Comparison of ENCODE assay signal across 9 mouse cellular contexts in genomic region chr15:96874145-96874544, GRCm38 (mm10).
A peak's percentile ranks its signal among the peaks of the same experiment; 100 is the strongest.
DNase-seq lines count a peak whose midpoint lies in the region; ATAC-seq and TF ChIP-seq lines count a peak whose summit lies in the region.
"Had no signal": no experiment of that assay in that cellular context is flagged by ENCODE, and none has a peak within 500 bp of the region (broad histone marks: within the 10 kb centered on the region; RNA-seq: fewer than 3 reads in every experiment).

No protein-coding gene starts in this region.

- 88% methylated on average over 8 of the region's 8 CpGs for WGBS in liver, adult 2 months
- WGBS in liver, embryonic 11.5 days, result 64% methylated on average over 8 of the region's 8 CpGs
- WGBS in embryonic facial prominence, embryonic 12.5 days, result 22% methylated on average over 8 of the region's 8 CpGs
- 26% methylated on average over 8 of the region's 8 CpGs for WGBS in kidney, embryonic 14.5 days
- 89% methylated on average over 8 of the region's 8 CpGs for WGBS in midbrain, embryonic 13.5 days

- no peaks in the 10 kb centered on the region for H3K27me3 ChIP-seq in liver, adult 2 months (ENCODE audit: control insufficient read depth, insufficient read depth, low read length)
- H3K27me3 ChIP-seq in liver, embryonic 11.5 days (replicated peaks; ENCODE audit: control insufficient read depth, insufficient read depth, low read length), result no peaks in the 10 kb centered on the region
- no peaks in the 10 kb centered on the region for H3K27me3 ChIP-seq in embryonic facial prominence, embryonic 12.5 days
- no peaks in the 10 kb centered on the region for H3K27me3 ChIP-seq in kidney, embryonic 14.5 days (ENCODE audit: control insufficient read depth, insufficient read depth, low read length)
- H3K27me3 ChIP-seq in midbrain, embryonic 13.5 days, result no peaks in the 10 kb centered on the region
- H3K27me3 ChIP-seq: hindbrain, embryonic 13.5 days had no signal

- no peaks in the 10 kb centered on the region for H3K4me1 ChIP-seq in liver, adult 2 months (ENCODE audit: control insufficient read depth, insufficient read depth, low read length)
- no peaks in the 10 kb centered on the region for H3K4me1 ChIP-seq in liver, embryonic 11.5 days (replicated peaks; ENCODE audit: control insufficient read depth, insufficient read depth, low read length)
- peaks cover 20% of the 10 kb centered on the region; the same call in 1 of the 2 replicates for H3K4me1 ChIP-seq in embryonic facial prominence, embryonic 12.5 days
- H3K4me1 ChIP-seq in kidney, embryonic 14.5 days (ENCODE audit: control insufficient read depth, insufficient read depth, low read length), result peaks cover 8% of the 10 kb centered on the region; the same call in 1 of the 2 replicates
- no peaks in the 10 kb centered on the region for H3K4me1 ChIP-seq in midbrain, embryonic 13.5 days (replicated peaks)
- H3K4me1 ChIP-seq: hindbrain, embryonic 13.5 days had no signal

- peak; percentile 41 for DNase-seq in liver, adult 2 months (ENCODE audit: extremely low read depth, low read depth, low spot score)
- no peak for DNase-seq in liver, embryonic 11.5 days (ENCODE audit: low spot score)
- DNase-seq in mesoderm, embryonic 11.5 days (ENCODE audit: low read depth, low spot score), result peak; percentile 66
- DNase-seq in testis, postnatal 14 days (ENCODE audit: low spot score), result no peak

- no peak for ATAC-seq in liver, embryonic 11.5 days (replicated peaks; ENCODE audit: low FRiP score)
- ATAC-seq in embryonic facial prominence, embryonic 12.5 days (ENCODE audit: insufficient number of reproducible peaks, insufficient read depth, low FRiP score, low TSS enrichment), result peak; percentile 84; the same call in 1 of the 2 replicates
- ATAC-seq in kidney, embryonic 14.5 days (ENCODE audit: low FRiP score, low TSS enrichment), result peak; percentile 88
- ATAC-seq in midbrain, embryonic 13.5 days, result no peak

- no peaks in the 10 kb centered on the region for H3K36me3 ChIP-seq in liver, adult 2 months (ENCODE audit: control insufficient read depth, insufficient read depth, low read length)
- no peaks in the 10 kb centered on the region for H3K36me3 ChIP-seq in liver, embryonic 11.5 days (ENCODE audit: control insufficient read depth, insufficient read depth, low read length)
- H3K36me3 ChIP-seq in embryonic facial prominence, embryonic 12.5 days, result no peaks in the 10 kb centered on the region
- no peaks in the 10 kb centered on the region for H3K36me3 ChIP-seq in kidney, embryonic 14.5 days (ENCODE audit: control insufficient read depth, insufficient read depth, low read length)
- no peaks in the 10 kb centered on the region for H3K36me3 ChIP-seq in midbrain, embryonic 13.5 days
- H3K36me3 ChIP-seq: hindbrain, embryonic 13.5 days had no signal

- H3K27ac ChIP-seq in liver, adult 2 months (replicated peaks; ENCODE audit: insufficient read depth, low read depth, low read length), result no peak overlapping the region
- no peak overlapping the region for H3K27ac ChIP-seq in liver, embryonic 11.5 days (ENCODE audit: low read depth, low read length)
- peak overlapping the region; percentile 69; the same call in 1 of the 2 replicates for H3K27ac ChIP-seq in embryonic facial prominence, embryonic 12.5 days
- peak overlapping the region; percentile 76 for H3K27ac ChIP-seq in kidney, embryonic 14.5 days (ENCODE audit: low read depth, low read length)
- H3K27ac ChIP-seq in midbrain, embryonic 13.5 days, result no peak overlapping the region
- H3K27ac ChIP-seq: hindbrain, embryonic 13.5 days; macrophage had no signal

- TF ChIP-seq POLR2A in liver, adult 2 months (IDR thresholded peaks at IDR 0.05; ENCODE audit: extremely low read depth, insufficient read depth, low read length), result no peak

- no peaks in the 10 kb centered on the region for H3K9me3 ChIP-seq in liver, embryonic 11.5 days (ENCODE audit: control insufficient read depth, low read length)
- no peaks in the 10 kb centered on the region for H3K9me3 ChIP-seq in embryonic facial prominence, embryonic 12.5 days
- no peaks in the 10 kb centered on the region for H3K9me3 ChIP-seq in kidney, embryonic 14.5 days (ENCODE audit: control insufficient read depth, low read length)
- H3K9me3 ChIP-seq in midbrain, embryonic 13.5 days, result no peaks in the 10 kb centered on the region
- H3K9me3 ChIP-seq: hindbrain, embryonic 13.5 days had no signal

- no peaks in the 10 kb centered on the region for H3K79me2 ChIP-seq in liver, adult 2 months (ENCODE audit: control insufficient read depth, insufficient read depth, low read length)

- no peak overlapping the region for H3K4me2 ChIP-seq in liver, embryonic 11.5 days
- no peak overlapping the region for H3K4me2 ChIP-seq in embryonic facial prominence, embryonic 12.5 days (replicated peaks)
- H3K4me2 ChIP-seq in kidney, embryonic 14.5 days (replicated peaks; ENCODE audit: low read depth, low read length), result no peak overlapping the region
- no peak overlapping the region for H3K4me2 ChIP-seq in midbrain, embryonic 13.5 days (replicated peaks)
- H3K4me2 ChIP-seq: hindbrain, embryonic 13.5 days had no signal

- no peak for TF ChIP-seq CTCF in liver, adult 2 months (IDR thresholded peaks at IDR 0.05; ENCODE audit: low read depth, low read length)

- no peak overlapping the region for H3K4me3 ChIP-seq in liver, adult 2 months (ENCODE audit: insufficient read depth, low read depth, low read length)
- no peak overlapping the region for H3K4me3 ChIP-seq in liver, embryonic 11.5 days (ENCODE audit: low read depth, low read length)
- H3K4me3 ChIP-seq in embryonic facial prominence, embryonic 12.5 days, result no peak overlapping the region
- no peak overlapping the region for H3K4me3 ChIP-seq in kidney, embryonic 14.5 days (ENCODE audit: low read length)
- H3K4me3 ChIP-seq in midbrain, embryonic 13.5 days (replicated peaks), result no peak overlapping the region
- H3K4me3 ChIP-seq: hindbrain, embryonic 13.5 days had no signal

- H3K9ac ChIP-seq in liver, adult 2 months (ENCODE audit: low read depth, low read length), result no peak overlapping the region
- H3K9ac ChIP-seq in liver, embryonic 11.5 days (ENCODE audit: low read depth, low read length), result no peak overlapping the region
- H3K9ac ChIP-seq in embryonic facial prominence, embryonic 12.5 days, result no peak overlapping the region
- no peak overlapping the region for H3K9ac ChIP-seq in kidney, embryonic 14.5 days (ENCODE audit: low read depth, low read length)
- no peak overlapping the region for H3K9ac ChIP-seq in midbrain, embryonic 13.5 days (replicated peaks)
- H3K9ac ChIP-seq: hindbrain, embryonic 13.5 days had no signal

Comparison
In these comparisons a context has a peak if more than half of its experiments do, and no peak if none do; other contexts are left out.
1. DNase-seq: peak in liver, adult 2 months (single experiment) and mesoderm, embryonic 11.5 days (single experiment); none in liver, embryonic 11.5 days (single experiment) and testis, postnatal 14 days (single experiment).
2. H3K27ac ChIP-seq: peak in embryonic facial prominence, embryonic 12.5 days (single experiment) and kidney, embryonic 14.5 days (single experiment); none in liver, adult 2 months (single experiment), liver, embryonic 11.5 days (single experiment) and midbrain, embryonic 13.5 days (single experiment).
3. ATAC-seq: peak in embryonic facial prominence, embryonic 12.5 days (single experiment) and kidney, embryonic 14.5 days (single experiment); none in liver, embryonic 11.5 days (single experiment) and midbrain, embryonic 13.5 days (single experiment).